Mouse (Mus musculus): ENCODE measurements at regions not wholly inside any gene's neighbourhood (a gene's known extent, or its start where the extent isn't known, plus 50 kb on each side); places are given as distances from the start of the nearest gene placed in this dataset.

- Histone ChIP-seq H3K4me1 (ENCODE audit: control insufficient read depth in 1 of 2, insufficient read depth in 2 of 2, low read length in 2 of 2) (peaks cover 16% of the 10 kb centered on the region in 2 experiments), H3K27me3 (ENCODE audit: control insufficient read depth in 1 of 2, insufficient read depth in 2 of 2, low read length in 2 of 2) (peaks cover 3 to 5% of the 10 kb centered on the region in 2 experiments; a peak in 2 of 4 replicates), H3K79me2 (ENCODE audit: control insufficient read depth, insufficient read depth, low read length, poor library complexity) (peaks cover 30% of the 10 kb centered on the region), H3K36me3 (ENCODE audit: control insufficient read depth in 1 of 2, insufficient read depth in 2 of 2, low read length in 2 of 2) (peaks cover 0 to 18% of the 10 kb centered on the region in 2 experiments; a peak in 3 of 4 replicates), H3K9me3 (replicated peaks; ENCODE audit: insufficient read depth, low read length) (no peaks in the 10 kb centered on the region), H3K9ac (ENCODE audit: control insufficient read depth, low read depth, low read length, poor library complexity, severe bottlenecking) (peak overlapping the region; percentile 96), H3K27ac (ENCODE audit: control insufficient read depth, low read depth, low read length) (peak overlapping the region; percentile 84), H3K4me3 (ENCODE audit: control insufficient read depth in 1 of 2, insufficient read depth in 1 of 2, low read depth in 2 of 2, low read length in 2 of 2) (peak overlapping the region; percentile 57 to 80)
- DNase-seq (ENCODE audit: low read depth, low spot score), result peak; percentile 100
- TF ChIP-seq MAX (IDR thresholded peaks at IDR 0.05; ENCODE audit: low read length) (peak; percentile 85), CTCF (IDR thresholded peaks at IDR 0.05 in 2 of 3, conservative IDR thresholded peaks at IDR 0.05 in 1 of 3; ENCODE audit: control insufficient read depth in 1 of 3, insufficient read depth in 1 of 3, low read depth in 2 of 3, low read length in 3 of 3, poor library complexity in 1 of 3, severe bottlenecking in 1 of 3) (no peak), ZMIZ1 (IDR thresholded peaks at IDR 0.05; ENCODE audit: low read depth, low read length) (0 out of 2 replicates have a peak, but pooled peaks have one; percentile 2), KAT2A (conservative IDR thresholded peaks at IDR 0.05; ENCODE audit: low read depth, low read length) (no peak; the same call in 1 of the 2 replicates), HCFC1 (IDR thresholded peaks at IDR 0.05; ENCODE audit: low read depth, low read length) (peak; percentile 86), NRF1 (IDR thresholded peaks at IDR 0.05; ENCODE audit: insufficient read depth, low read depth, low read length, poor library complexity, severe bottlenecking) (peak; percentile 93), UBTF (IDR thresholded peaks at IDR 0.05; ENCODE audit: borderline replicate concordance, insufficient read depth, low read depth, low read length) (no peak), POLR2AphosphoS5 (IDR thresholded peaks at IDR 0.05; ENCODE audit: borderline replicate concordance, low read depth, low read length) (no peak), RCOR1 (IDR thresholded peaks at IDR 0.05; ENCODE audit: low read depth, low read length) (no peak), POLR2A (IDR thresholded peaks at IDR 0.05; ENCODE audit: control insufficient read depth in 1 of 2, insufficient read depth in 1 of 2, low read depth in 1 of 2, low read length in 2 of 2, poor library complexity in 1 of 2) (peak; percentile 31 to 68), MAFK (IDR thresholded peaks at IDR 0.05; ENCODE audit: borderline replicate concordance, low read depth, low read length) (no peak), MXI1 (IDR thresholded peaks at IDR 0.05; ENCODE audit: low read depth, low read length) (peak; percentile 90), GATA1 (IDR thresholded peaks at IDR 0.05; ENCODE audit: low read depth, low read length) (no peak), TCF12 (IDR thresholded peaks at IDR 0.05; ENCODE audit: low read depth, low read length) (no peak; the same call in 1 of the 2 replicates), SMC3 (IDR thresholded peaks at IDR 0.05; ENCODE audit: low read depth, low read length) (no peak), CHD2 (IDR thresholded peaks at IDR 0.05; ENCODE audit: low read length) (no peak), NELFE (IDR thresholded peaks at IDR 0.05; ENCODE audit: low read depth, low read length) (peak; percentile 40), RAD21 (IDR thresholded peaks at IDR 0.05; ENCODE audit: low read depth, low read length) (no peak), TBP (IDR thresholded peaks at IDR 0.05; ENCODE audit: low read depth, low read length) (no peak), MEF2A (IDR thresholded peaks at IDR 0.05; ENCODE audit: extremely low read depth, insufficient replicate concordance, low read depth, low read length, poor library complexity, severe bottlenecking) (no peak), ETS1 (IDR thresholded peaks at IDR 0.05; ENCODE audit: low read depth, low read length) (peak; percentile 84; the same call in 1 of the 2 replicates), MAZ (IDR thresholded peaks at IDR 0.05; ENCODE audit: low read depth, low read length) (peak; percentile 96), JUND (IDR thresholded peaks at IDR 0.05; ENCODE audit: low read depth, low read length) (no peak), BHLHE40 (IDR thresholded peaks at IDR 0.05; ENCODE audit: borderline replicate concordance, low read depth, low read length) (peak; percentile 100), SIN3A (IDR thresholded peaks at IDR 0.05; ENCODE audit: low read length) (peak; percentile 96), ELF1 (IDR thresholded peaks at IDR 0.05; ENCODE audit: low read depth, low read length) (peak; percentile 96), MYC (IDR thresholded peaks at IDR 0.05; ENCODE audit: low read depth, low read length) (peak; percentile 62; the same call in 1 of the 2 replicates), ZC3H11A (IDR thresholded peaks at IDR 0.05; ENCODE audit: low read depth, low read length) (no peak), E2F4 (IDR thresholded peaks at IDR 0.05; ENCODE audit: borderline replicate concordance, low read depth, low read length) (peak; percentile 71; the same call in 1 of the 2 replicates), ZKSCAN1 (IDR thresholded peaks at IDR 0.05; ENCODE audit: low read depth, low read length) (no peak), TAL1 (IDR thresholded peaks at IDR 0.05; ENCODE audit: low read length) (no peak), ZNF384 (IDR thresholded peaks at IDR 0.05; ENCODE audit: low read depth, low read length) (no peak), MYB (IDR thresholded peaks at IDR 0.05; ENCODE audit: low read depth, low read length) (no peak), EP300 (IDR thresholded peaks at IDR 0.05; ENCODE audit: low read depth in 1 of 2, low read length in 2 of 2) (0 out of 4 replicates have a peak, but pooled peaks of 1 of the 2 experiments have one; percentile 2), USF2 (IDR thresholded peaks at IDR 0.05; ENCODE audit: borderline replicate concordance in 1 of 2, insufficient read depth in 1 of 2, low read depth in 1 of 2, low read length in 2 of 2) (no peak), CHD1 (IDR thresholded peaks at IDR 0.05; ENCODE audit: low read depth, low read length) (no peak)
These were observed 1862.5 kb upstream of the Lrrc6 start for GRCm38 (mm10) chr15:68363058-68363735.

Data from MEL (cell line).